Comparison of ENCODE assay signal across 26 mouse cellular contexts in genomic region chr4:43674974-43675373, GRCm38 (mm10). TPM values are rescaled to one million over a fixed set of nuclear protein-coding genes. Genes with fewer than 3 reads are reported as not detected.
"Had no signal": no experiment of that assay in that cellular context is flagged by ENCODE, and none has a peak within 500 bp of the region (broad histone marks: within the 10 kb centered on the region; RNA-seq: fewer than 3 reads in every experiment).

No protein-coding gene starts in this region.

- H3K4me3 ChIP-seq: heart, adult 2 months; heart, embryonic 12.5 days; hindbrain, embryonic 10.5 days; hindbrain, embryonic 12.5 days; kidney, embryonic 15.5 days; layer of hippocampus, adult 2 months; left cerebral cortex, adult 2 months; limb, embryonic 10.5 days; limb, embryonic 12.5 days; liver, embryonic 13.5 days; liver, embryonic 15.5 days had no signal

- H3K27me3 ChIP-seq: hindbrain, embryonic 12.5 days; kidney, embryonic 15.5 days; limb, embryonic 12.5 days had no signal

- H3K36me3 ChIP-seq: liver, embryonic 13.5 days; liver, embryonic 15.5 days had no signal

- H3K27ac ChIP-seq: heart, adult 2 months; hindbrain, embryonic 10.5 days; hindbrain, embryonic 12.5 days; hindbrain, embryonic 14.5 days; kidney, embryonic 15.5 days; kidney, postnatal 0 days; layer of hippocampus, adult 2 months; left cerebral cortex, adult 2 months; limb, embryonic 10.5 days; limb, embryonic 12.5 days; liver, embryonic 13.5 days; liver, embryonic 15.5 days had no signal

- H3K4me2 ChIP-seq: heart, embryonic 12.5 days; hindbrain, embryonic 12.5 days; hindbrain, embryonic 14.5 days; kidney, embryonic 15.5 days; limb, embryonic 12.5 days; liver, embryonic 11.5 days; liver, embryonic 13.5 days; liver, embryonic 15.5 days had no signal

- H3K9me3 ChIP-seq: heart, embryonic 12.5 days; hindbrain, embryonic 10.5 days; hindbrain, embryonic 12.5 days; kidney, embryonic 15.5 days; limb, embryonic 10.5 days; limb, embryonic 12.5 days; liver, embryonic 13.5 days; liver, embryonic 15.5 days had no signal

- ATAC-seq: forebrain, postnatal 0 days; hindbrain, embryonic 16.5 days had no signal

- H3K9ac ChIP-seq: forebrain, postnatal 0 days; heart, embryonic 12.5 days; hindbrain, embryonic 12.5 days; hindbrain, embryonic 14.5 days; kidney, embryonic 15.5 days; limb, embryonic 12.5 days; liver, embryonic 13.5 days; liver, embryonic 15.5 days had no signal

- DNase-seq: forebrain, postnatal 0 days; gastrocnemius, postnatal 14 days; gastrocnemius, postnatal 36 days; heart, adult 2 months; heart, postnatal 10 days; heart, postnatal 4 days; liver; liver, embryonic 13.5 days had no signal

RNA-seq across cellular contexts. Expression of gene Spag8, which starts 21.6 kb away (rescaled TPM):
- polyA plus RNA-seq: liver, embryonic 15.5 days had no signal

RNA-seq across cellular contexts. Expression of gene Olfr70, which starts 25.6 kb away (rescaled TPM):
- polyA plus RNA-seq: forebrain, postnatal 0 days; gonadal fat pad, adult 2 months; heart, adult 2 months; heart, embryonic 12.5 days; heart, embryonic 14.5 days; heart, embryonic 16.5 days; hindbrain, embryonic 10.5 days; hindbrain, embryonic 12.5 days; hindbrain, embryonic 14.5 days; intestine, embryonic 14.5 days; kidney, embryonic 15.5 days; kidney, postnatal 0 days; limb, embryonic 10.5 days; limb, embryonic 14.5 days; liver, embryonic 11.5 days; liver, embryonic 13.5 days; liver, embryonic 15.5 days had no signal
